Mouse (Mus musculus) limb, embryonic 14.5 days (tissue): Measurements from ENCODE around the gene Insyn1. TPM values are rescaled to one million over a fixed set of nuclear protein-coding genes. Genes with fewer than 3 reads are reported as not detected.

Experiments used
- ATAC-seq: fragments of 200-750 bp; cut with Nextera tagmentation; 2 replicates; pipeline ENCODE4 v1.8.0; 2017; ENCODE audit warnings: low read depth, moderate number of reproducible peaks, moderate TSS enrichment; ENCODE audit not compliant: low FRiP score
- DNase-seq: peaks from one replicate; pipeline ENCODE4 v3.0.0-alpha.2; 2015; ENCODE audit warnings: low spot score
- H3K27ac ChIP-seq: fragments of 300-500 bp; sonication (generic); replicated peaks from 2 replicates; pipeline ENCODE4 v1.5.1; 2014; ENCODE audit warnings: low read depth, mild to moderate bottlenecking, low read length, moderate library complexity, mixed read lengths
- H3K27me3 ChIP-seq: fragments of 300-500 bp; sonication (generic); 2 replicates; pipeline ENCODE4 v1.6.1; 2014; ENCODE audit warnings: low read length, mixed read lengths; ENCODE audit not compliant: control insufficient read depth, insufficient read depth
- H3K36me3 ChIP-seq: fragments of 300-500 bp; sonication (generic); 2 replicates; pipeline ENCODE4 v1.6.1; 2014; ENCODE audit warnings: mild to moderate bottlenecking, low read length, moderate library complexity, mixed read lengths; ENCODE audit not compliant: control insufficient read depth, insufficient read depth
- H3K4me1 ChIP-seq: fragments of 300-500 bp; sonication (generic); 2 replicates; pipeline ENCODE4 v1.6.1; 2014; ENCODE audit warnings: antibody characterized with exemption, low read length, mixed read lengths; ENCODE audit not compliant: control insufficient read depth, insufficient read depth
- H3K4me2 ChIP-seq: fragments of 300-500 bp; sonication (generic); replicated peaks from 2 replicates; pipeline ENCODE4 v1.6.1; 2014; ENCODE audit warnings: low read depth, mild to moderate bottlenecking, low read length, moderate library complexity; ENCODE audit not compliant: severe bottlenecking
- H3K4me3 ChIP-seq: fragments of 300-500 bp; sonication (generic); replicated peaks from 2 replicates; pipeline ENCODE4 v1.5.1; 2014; ENCODE audit warnings: low read length
- H3K9ac ChIP-seq: fragments of 300-500 bp; sonication (generic); 2 replicates; pipeline ENCODE4 v1.6.1; 2014; ENCODE audit warnings: mild to moderate bottlenecking, low read depth, low read length, moderate library complexity; ENCODE audit not compliant: severe bottlenecking
- H3K9me3 ChIP-seq: fragments of 300-500 bp; sonication (generic); 2 replicates; pipeline ENCODE4 v1.6.1; 2016; ENCODE audit warnings: low read length; ENCODE audit not compliant: control insufficient read depth
- POLR2A ChIP-seq: fragments of 200-500 bp; IDR thresholded peaks from 2 replicates; pipeline ENCODE4 v1.8.0; 2012; ENCODE audit warnings: inconsistent platforms, mild to moderate bottlenecking, moderate library complexity, borderline replicate concordance; ENCODE audit not compliant: insufficient read depth, insufficient read length; ENCODE audit errors: extremely low read depth
- WGBS: fragments of 180-500 bp; shearing (Covaris S2); extraction: QIAGEN DNeasy Blood & Tissue Kit; methylation state at CpG from one replicate; pipeline ENCODE4 v1.1.7; 2014; 5-methylcytosine and 5-hydroxymethylcytosine counted together
- polyA plus RNA-seq, 2 experiments: library from polyadenylated mRNA; depleted of rRNA in 1 of 2; stranded (reverse) in 1 of 2; unstranded in 1 of 2; fragments of >200 nt; fragmentation: Nextera tagmentation in 1 of 2; extraction: Ambion mirVana in 1 of 2; gene quantifications; 2 replicates each; pipeline versions ENCODE4 v1.2.1 to v1.2.3; 2012 to 2014

Insyn1 gene
- polyA plus RNA-seq, 2 experiments: 6.5 to 23.9 TPM

DNA sequence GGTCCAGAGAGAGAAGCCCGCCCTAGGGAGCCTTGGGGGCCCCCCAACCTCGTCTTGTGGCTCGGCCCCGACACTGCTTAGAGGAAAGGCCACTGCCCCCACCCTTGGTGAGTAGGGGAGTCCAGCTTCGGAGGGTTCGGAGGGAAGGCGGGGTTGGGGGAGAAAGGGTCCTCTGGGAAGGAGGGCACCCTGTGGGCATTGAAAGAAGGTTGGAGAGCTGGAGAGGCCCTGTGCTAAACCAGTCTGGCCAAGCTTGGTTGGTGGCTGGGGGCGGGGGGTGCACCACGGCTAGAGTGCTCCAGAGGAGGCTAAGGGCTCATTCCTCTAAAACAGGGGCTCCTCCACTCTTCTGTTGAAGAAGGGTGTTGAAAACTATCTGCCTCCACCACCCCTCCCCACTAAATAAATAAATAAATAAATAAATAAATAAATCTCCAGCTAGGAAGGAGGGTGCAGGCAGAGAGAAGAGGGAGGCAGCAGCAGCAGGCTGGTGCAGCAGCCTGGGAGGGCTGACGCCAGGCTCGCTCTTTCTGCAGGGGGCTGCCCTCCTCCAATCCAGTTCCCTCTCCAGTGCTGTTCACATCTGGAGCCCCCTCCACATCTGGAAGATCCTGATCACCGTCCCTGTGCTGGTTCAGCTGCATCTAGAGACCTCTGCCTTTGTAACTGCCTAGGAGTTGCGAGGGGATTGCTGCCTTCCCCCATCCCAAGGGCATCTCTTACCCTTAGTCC, 896 bp downstream of the Insyn1 start:
- Histone ChIP-seq H3K9ac (peak overlapping the region; percentile 90), H3K4me2 (peak overlapping the region; percentile 85), H3K4me3 (peak overlapping the region; percentile 86), H3K4me1 (peaks cover 21% of the 10 kb centered on the region), H3K27ac (no peak overlapping the region), H3K27me3 (no peaks in the 10 kb centered on the region), H3K36me3 (no peaks in the 10 kb centered on the region; the same call in 1 of the 2 replicates), H3K9me3 (no peaks in the 10 kb centered on the region)
- ATAC-seq: peak; percentile 24; the same call in 1 of the 2 replicates
- DNase-seq: peak; percentile 7
- 4% methylated on average over 13 of the region's 13 CpGs for WGBS
- TF ChIP-seq POLR2A: no peak

- Histone ChIP-seq H3K9me3 (no peaks in the 10 kb centered on the region), H3K27ac (no peak overlapping the region), H3K4me1 (peaks cover 21% of the 10 kb centered on the region), H3K36me3 (no peaks in the 10 kb centered on the region; the same call in 1 of the 2 replicates), H3K27me3 (no peaks in the 10 kb centered on the region), H3K4me2 (peak overlapping the region; percentile 85), H3K9ac (peak overlapping the region; percentile 90), H3K4me3 (peak overlapping the region; percentile 86)
- ATAC-seq (no peak), DNase-seq (no peak)
- TF ChIP-seq POLR2A: no peak
- 4% methylated on average over 7 of the region's 7 CpGs for WGBS
These were observed 1.4 kb downstream of the Insyn1 start for GRCm38 (mm10) chr9:58489865-58490165.

GRCm38 (mm10) chr9:58490391-58490790, 2.0 kb downstream of the Insyn1 start:
- DNase-seq: no peak
- H3K9ac ChIP-seq: no peak overlapping the region

GRCm38 (mm10) chr9:58495035-58495434, 6.6 kb downstream of the Insyn1 start:
- Histone ChIP-seq H3K27ac (no peak overlapping the region), H3K4me1 (peaks cover 12% of the 10 kb centered on the region), H3K9ac (no peak overlapping the region), H3K4me2 (no peak overlapping the region), H3K9me3 (no peaks in the 10 kb centered on the region), H3K36me3 (peaks cover 5% of the 10 kb centered on the region), H3K27me3 (no peaks in the 10 kb centered on the region), H3K4me3 (no peak overlapping the region)
- DNase-seq (no peak), ATAC-seq (no peak)
- WGBS: 65% methylated on average over 2 of the region's 2 CpGs
- no peak for TF ChIP-seq POLR2A

More at GRCm38 (mm10) chr9:58490391-58490790, 2.0 kb downstream of the Insyn1 start:
- Histone ChIP-seq H3K9me3 (no peaks in the 10 kb centered on the region), H3K4me3 (peak overlapping the region; percentile 86), H3K4me2 (peak overlapping the region; percentile 85), H3K36me3 (no peaks in the 10 kb centered on the region; the same call in 1 of the 2 replicates), H3K27ac (no peak overlapping the region), H3K4me1 (peaks cover 21% of the 10 kb centered on the region), H3K27me3 (no peaks in the 10 kb centered on the region)
- WGBS: 65% methylated on average over 2 of the region's 2 CpGs
- no peak for TF ChIP-seq POLR2A
- no peak for ATAC-seq

DNA sequence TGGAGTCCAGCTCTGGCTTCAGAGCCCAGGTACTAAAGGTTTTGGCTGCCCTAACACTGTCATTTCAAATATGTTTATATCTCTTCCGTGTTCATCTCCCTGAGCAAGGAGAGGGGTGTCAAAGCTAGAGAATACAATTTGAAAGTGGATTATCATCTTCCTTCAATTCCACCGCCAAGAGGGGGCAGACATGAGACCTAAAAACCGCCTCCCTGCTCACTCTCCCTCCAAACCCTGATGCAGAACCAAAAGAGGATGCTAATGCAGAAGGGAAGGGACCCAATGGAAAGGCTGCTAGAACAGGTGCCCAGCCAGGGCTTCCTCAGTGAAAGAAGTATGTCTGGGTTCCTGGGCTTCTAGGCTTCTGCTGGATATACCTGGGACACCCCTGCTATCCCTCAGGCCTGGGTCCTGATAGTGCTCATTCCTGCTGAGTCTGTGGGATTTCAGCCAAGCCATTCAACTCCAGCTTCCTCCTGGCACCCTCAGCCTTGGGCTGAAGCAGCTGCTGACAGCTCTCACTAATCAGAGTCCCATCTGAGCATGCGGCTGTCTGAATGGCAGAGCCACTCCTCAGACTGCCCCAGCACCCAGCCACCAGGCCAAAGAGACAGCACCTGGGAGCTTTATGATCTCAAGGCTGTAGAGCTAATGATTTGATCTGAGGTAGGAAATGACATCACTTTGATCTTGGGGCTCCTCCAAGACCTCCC, 8.2 kb downstream of the Insyn1 start:
- Histone ChIP-seq H3K4me3 (no peak overlapping the region), H3K27ac (no peak overlapping the region), H3K4me1 (no peaks in the 10 kb centered on the region), H3K27me3 (no peaks in the 10 kb centered on the region), H3K4me2 (no peak overlapping the region), H3K9ac (no peak overlapping the region), H3K36me3 (peaks cover 5% of the 10 kb centered on the region), H3K9me3 (no peaks in the 10 kb centered on the region)
- DNase-seq (no peak), ATAC-seq (no peak)
- TF ChIP-seq POLR2A: no peak
- 42% methylated on average over 4 of the region's 4 CpGs for WGBS
